Mouse (Mus musculus) heart, postnatal 0 days (tissue): ENCODE results near the gene Kcna6.

Source experiments
- CTCF ChIP-seq: IDR thresholded peaks from 2 replicates; pipeline ENCODE4 v1.5.1; 2016; ENCODE audit warnings: antibody characterized with exemption, control low read depth, low read depth
- EP300 ChIP-seq: IDR thresholded peaks from 2 replicates; pipeline ENCODE4 v1.6.1; 2016; ENCODE audit warnings: antibody characterized with exemption, low read depth

DNA sequence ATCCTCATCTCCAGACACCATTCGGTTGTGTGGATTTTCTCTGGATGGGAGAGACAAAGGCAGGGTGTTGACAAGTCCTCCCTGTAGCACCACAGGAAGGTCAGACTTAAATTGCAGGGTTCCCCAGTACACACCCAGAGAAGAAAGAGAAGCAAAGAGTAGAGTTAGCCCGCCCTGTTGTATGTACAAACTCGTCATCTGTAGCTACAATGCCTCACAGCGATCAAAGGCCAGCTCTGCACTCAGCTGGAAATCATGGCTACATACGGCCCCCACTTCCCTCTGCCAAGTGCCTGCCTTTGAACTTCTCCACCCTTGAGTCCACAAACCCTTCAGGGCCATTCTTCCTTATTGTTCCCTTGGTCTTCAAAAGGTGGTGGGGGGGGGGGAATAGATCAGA lies 43.7 kb upstream of the Kcna6 start:
- no peak for TF ChIP-seq CTCF
- no peak for TF ChIP-seq EP300
